Mouse (Mus musculus) myocyte (in vitro differentiated cells): ENCODE data around the gene Bcl2.
"Not testable (repeated sequence)": the region's sequence is repeated elsewhere in the genome, so short reads cannot be mapped to it uniquely, and the experiment has no call there.

Experiments
- CEBPB ChIP-seq: IDR thresholded peaks from 2 replicates; pipeline ENCODE4 v1.6.1; 2011; ENCODE audit warnings: mild to moderate bottlenecking, moderate library complexity; ENCODE audit not compliant: poor library complexity, insufficient read depth, severe bottlenecking
- E2F4 ChIP-seq: IDR thresholded peaks from one replicate; pipeline ENCODE4 v1.6.1; 2011; ENCODE audit warnings: mild to moderate bottlenecking, control low read depth, moderate library complexity; ENCODE audit not compliant: insufficient read depth
- MYOG ChIP-seq, 3 experiments: IDR thresholded peaks; one replicate each; pipeline ENCODE4 v1.6.1; 2011; ENCODE audit warnings: control low read depth in 2 of 3, low read depth in 2 of 3, mild to moderate bottlenecking in 2 of 3; ENCODE audit not compliant: insufficient read length in 2 of 3, control insufficient read depth in 1 of 3, insufficient read depth in 1 of 3
- POLR2A ChIP-seq: IDR thresholded peaks from one replicate; pipeline ENCODE4 v1.6.1; 2011; ENCODE audit warnings: low read depth, mild to moderate bottlenecking, control low read depth, moderate library complexity; ENCODE audit not compliant: insufficient read length

- not testable (repeated sequence) for TF ChIP-seq POLR2A; MYOG (IDR thresholded peaks at IDR 0.05; ENCODE audit: control insufficient read depth in 1 of 3, insufficient read depth in 1 of 3, insufficient read length in 2 of 3, low read depth in 2 of 3); CEBPB; E2F4
Observed at GRCm38 (mm10) chr1:106534835-106535234, 179.2 kb downstream of the Bcl2 start.
